Mouse (Mus musculus): ENCODE results near the gene Thap7. TPM values are rescaled to one million over a fixed set of nuclear protein-coding genes. Genes with fewer than 3 reads are reported as not detected.

Gene Thap7
- total and polyA plus RNA-seq, 2 experiments, result 15.1 to 49.2 TPM

GRCm38 (mm10) chr16:17564221-17564620 is 33.3 kb upstream of the Thap7 start:
- Histone ChIP-seq H3K4me1 (ENCODE audit: control insufficient read depth, insufficient read depth, low read length) (no peaks in the 10 kb centered on the region), H3K4me3 (ENCODE audit: insufficient read depth, low read depth, low read length) (no peak overlapping the region), H3K36me3 (ENCODE audit: control insufficient read depth, insufficient read depth, low read length) (no peaks in the 10 kb centered on the region), H3K27me3 (ENCODE audit: control insufficient read depth, insufficient read depth, low read length) (no peaks in the 10 kb centered on the region), H3K9ac (ENCODE audit: low read depth, low read length) (no peak overlapping the region), H3K27ac (replicated peaks; ENCODE audit: insufficient read depth, low read depth, low read length) (no peak overlapping the region), H3K79me2 (ENCODE audit: control insufficient read depth, insufficient read depth, low read length) (no peaks in the 10 kb centered on the region)
- 78% methylated on average over 2 of the region's 2 CpGs for WGBS
- no peak for DNase-seq (ENCODE audit: extremely low read depth, low read depth, low spot score)
- no peak for TF ChIP-seq CTCF (IDR thresholded peaks at IDR 0.05; ENCODE audit: low read depth, low read length)
- TF ChIP-seq POLR2A (IDR thresholded peaks at IDR 0.05; ENCODE audit: extremely low read depth, insufficient read depth, low read length), result no peak

GRCm38 (mm10) chr16:17563580-17563979 is 32.6 kb upstream of the Thap7 start:
- DNase-seq (ENCODE audit: extremely low read depth, low read depth, low spot score), result no peak
- Histone ChIP-seq H3K79me2 (ENCODE audit: control insufficient read depth, insufficient read depth, low read length) (no peaks in the 10 kb centered on the region), H3K36me3 (ENCODE audit: control insufficient read depth, insufficient read depth, low read length) (no peaks in the 10 kb centered on the region), H3K27me3 (ENCODE audit: control insufficient read depth, insufficient read depth, low read length) (0 out of 2 replicates have a peak, but pooled peaks cover 2% of the 10 kb centered on the region), H3K4me1 (ENCODE audit: control insufficient read depth, insufficient read depth, low read length) (no peaks in the 10 kb centered on the region), H3K9ac (ENCODE audit: low read depth, low read length) (no peak overlapping the region), H3K27ac (replicated peaks; ENCODE audit: insufficient read depth, low read depth, low read length) (no peak overlapping the region), H3K4me3 (ENCODE audit: insufficient read depth, low read depth, low read length) (no peak overlapping the region)
- TF ChIP-seq POLR2A (IDR thresholded peaks at IDR 0.05; ENCODE audit: extremely low read depth, insufficient read depth, low read length), result no peak
- TF ChIP-seq CTCF (IDR thresholded peaks at IDR 0.05; ENCODE audit: low read depth, low read length), result no peak
- 10% methylated on average over 1 of the region's 1 CpGs for WGBS

DNA sequence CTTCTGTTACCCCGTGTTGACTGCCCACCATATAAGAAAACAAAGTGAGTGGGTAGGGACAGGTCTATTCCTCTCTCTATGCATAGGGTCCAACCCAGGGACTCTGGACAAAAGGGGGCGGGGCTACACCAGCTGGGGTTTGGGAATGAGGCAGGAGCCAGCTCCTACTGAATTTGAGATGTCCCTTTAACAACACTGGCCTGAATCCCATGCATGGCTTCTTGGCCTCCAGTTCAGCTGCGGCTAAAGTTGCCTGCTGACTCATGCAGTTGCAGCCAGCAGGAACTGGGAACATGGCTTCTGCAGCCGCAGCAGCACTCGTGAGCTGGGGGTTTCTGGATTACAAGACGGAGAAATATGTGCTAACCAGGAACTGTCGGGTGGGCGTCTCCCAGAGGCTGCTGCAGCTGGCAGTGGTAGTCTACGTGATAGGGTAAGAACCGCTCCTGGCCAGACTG is 30.8 kb upstream of the Thap7 start, which contains the start of gene P2rx6:
Gene P2rx6 (plus strand): TSS at position 135 of the 458 bp plus-strand sequence.
- 14% methylated on average over 10 of the region's 10 CpGs for WGBS
- Histone ChIP-seq H3K36me3 (ENCODE audit: control insufficient read depth, insufficient read depth, low read length) (no peaks in the 10 kb centered on the region), H3K27ac (replicated peaks; ENCODE audit: insufficient read depth, low read depth, low read length) (no peak within 1 kb of the TSS), H3K79me2 (ENCODE audit: control insufficient read depth, insufficient read depth, low read length) (no peaks in the 10 kb centered on the region), H3K4me3 (ENCODE audit: insufficient read depth, low read depth, low read length) (no peak within 1 kb of the TSS), H3K9ac (ENCODE audit: low read depth, low read length) (no peak within 1 kb of the TSS), H3K27me3 (ENCODE audit: control insufficient read depth, insufficient read depth, low read length) (0 out of 2 replicates have a peak, but pooled peaks cover 2% of the 10 kb centered on the region), H3K4me1 (ENCODE audit: control insufficient read depth, insufficient read depth, low read length) (no peaks in the 10 kb centered on the region)
- DNase-seq (ENCODE audit: extremely low read depth, low read depth, low spot score), result no peak
- TF ChIP-seq POLR2A (IDR thresholded peaks at IDR 0.05; ENCODE audit: extremely low read depth, insufficient read depth, low read length) (no peak), CTCF (IDR thresholded peaks at IDR 0.05; ENCODE audit: low read depth, low read length) (no peak)

DNA sequence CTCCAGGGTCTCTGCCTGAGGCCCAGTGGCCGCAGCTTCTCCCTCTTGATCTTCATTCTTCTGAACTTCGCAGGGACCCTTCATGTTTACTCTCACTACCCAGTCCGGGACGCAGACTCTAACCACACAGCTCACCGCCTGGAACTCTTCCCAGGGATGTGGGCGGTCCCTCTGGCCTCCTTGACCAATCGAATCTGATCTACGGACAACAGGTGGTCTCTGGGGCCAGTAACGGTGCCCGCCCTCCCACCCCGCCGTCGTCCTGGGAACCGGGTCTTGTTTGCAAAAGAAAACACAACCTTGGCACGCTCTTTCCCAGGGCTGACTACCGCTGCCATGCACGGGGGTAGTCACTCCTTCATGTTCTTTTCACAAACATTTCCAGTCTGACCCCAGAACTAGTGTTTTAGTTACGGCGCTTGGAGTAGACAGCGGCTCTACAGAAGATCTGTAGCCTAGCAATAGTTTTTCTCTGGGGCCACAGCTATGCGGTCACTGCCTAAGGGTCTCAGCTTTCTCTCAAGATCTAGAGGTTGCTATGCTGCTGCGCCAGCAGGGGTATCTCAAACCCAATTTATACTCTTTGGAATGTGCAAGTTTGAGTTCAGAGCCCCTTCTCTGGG is 30.3 kb upstream of the Thap7 start, which contains the start of gene Lrrc74b:
Gene Lrrc74b (minus strand): TSS at position 120 of the 623 bp plus-strand sequence.
- no peaks in the 10 kb centered on the region for H3K36me3 ChIP-seq (ENCODE audit: control insufficient read depth, insufficient read depth, low read length)
- no peak within 1 kb of the TSS for H3K27ac ChIP-seq (replicated peaks; ENCODE audit: insufficient read depth, low read depth, low read length)
- DNase-seq (ENCODE audit: extremely low read depth, low read depth, low spot score), result no peak
- 0 out of 2 replicates have a peak, but pooled peaks cover 2% of the 10 kb centered on the region for H3K27me3 ChIP-seq (ENCODE audit: control insufficient read depth, insufficient read depth, low read length)
- no peak for TF ChIP-seq POLR2A (IDR thresholded peaks at IDR 0.05; ENCODE audit: extremely low read depth, insufficient read depth, low read length)
- no peaks in the 10 kb centered on the region for H3K79me2 ChIP-seq (ENCODE audit: control insufficient read depth, insufficient read depth, low read length)
- H3K9ac ChIP-seq (ENCODE audit: low read depth, low read length), result no peak within 1 kb of the TSS
- H3K4me1 ChIP-seq (ENCODE audit: control insufficient read depth, insufficient read depth, low read length), result no peaks in the 10 kb centered on the region
- WGBS, result 11% methylated on average over 22 of the region's 22 CpGs
- H3K4me3 ChIP-seq (ENCODE audit: insufficient read depth, low read depth, low read length), result no peak within 1 kb of the TSS

DNA sequence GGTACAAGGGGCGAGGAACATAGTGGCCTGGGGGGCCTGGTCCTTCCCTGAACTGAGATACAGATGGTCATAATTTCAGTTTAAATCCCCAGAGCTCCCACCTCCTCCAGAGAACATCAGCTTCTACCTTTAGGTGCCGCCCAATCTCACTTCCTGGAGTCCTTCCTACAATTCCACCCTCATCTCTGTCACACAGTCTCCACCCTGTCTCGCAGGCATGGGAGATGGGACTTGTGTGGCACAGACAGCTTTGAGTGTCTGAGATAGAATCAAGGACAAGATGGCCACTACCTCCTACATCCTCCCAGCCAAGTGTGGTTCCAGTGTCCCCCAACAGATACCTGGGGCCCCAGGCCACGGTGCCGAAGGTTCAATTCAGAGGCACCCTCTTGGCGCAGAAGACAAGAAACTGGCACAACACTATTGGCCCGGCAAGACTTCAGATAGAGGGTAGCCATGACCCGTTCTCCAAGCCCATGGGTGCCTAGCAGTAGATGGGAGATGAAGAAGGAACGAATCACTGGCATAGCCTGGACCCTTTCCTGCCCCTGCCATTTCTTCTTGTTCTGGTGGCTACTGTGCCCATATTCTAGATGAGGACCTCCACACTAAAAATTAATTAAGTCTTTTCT is 28.6 kb upstream of the Thap7 start:
- DNase-seq (ENCODE audit: extremely low read depth, low read depth, low spot score), result no peak
- Histone ChIP-seq H3K27ac (replicated peaks; ENCODE audit: insufficient read depth, low read depth, low read length) (no peak overlapping the region), H3K36me3 (ENCODE audit: control insufficient read depth, insufficient read depth, low read length) (no peaks in the 10 kb centered on the region), H3K9ac (ENCODE audit: low read depth, low read length) (no peak overlapping the region), H3K79me2 (ENCODE audit: control insufficient read depth, insufficient read depth, low read length) (no peaks in the 10 kb centered on the region), H3K27me3 (ENCODE audit: control insufficient read depth, insufficient read depth, low read length) (0 out of 2 replicates have a peak, but pooled peaks cover 2% of the 10 kb centered on the region), H3K4me3 (ENCODE audit: insufficient read depth, low read depth, low read length) (no peak overlapping the region), H3K4me1 (ENCODE audit: control insufficient read depth, insufficient read depth, low read length) (no peaks in the 10 kb centered on the region)
- 82% methylated on average over 9 of the region's 9 CpGs for WGBS
- TF ChIP-seq POLR2A (IDR thresholded peaks at IDR 0.05; ENCODE audit: extremely low read depth, insufficient read depth, low read length) (no peak), CTCF (IDR thresholded peaks at IDR 0.05; ENCODE audit: low read depth, low read length) (no peak)

DNA sequence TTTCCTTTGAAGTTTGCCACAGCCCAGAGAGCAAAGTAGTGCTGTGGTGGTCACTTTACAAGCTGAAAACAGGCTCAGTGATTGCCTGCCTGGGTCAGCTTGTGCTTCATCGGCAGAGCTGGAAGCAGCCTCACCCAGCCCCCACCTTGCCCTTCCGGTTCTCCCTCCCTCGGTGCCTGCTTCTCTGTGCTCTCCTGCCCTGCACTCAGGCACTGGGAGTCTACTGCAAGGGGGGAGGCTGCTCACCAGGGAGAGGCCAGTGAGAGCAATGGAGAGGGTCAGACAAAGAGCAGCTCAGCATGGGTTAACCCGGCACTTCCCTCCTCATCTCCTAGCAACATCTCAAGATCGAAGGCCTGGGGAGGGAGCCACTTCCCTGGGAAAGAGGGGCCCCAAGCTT is 27.9 kb upstream of the Thap7 start:
- Histone ChIP-seq H3K9ac (ENCODE audit: low read depth, low read length) (no peak overlapping the region), H3K36me3 (ENCODE audit: control insufficient read depth, insufficient read depth, low read length) (no peaks in the 10 kb centered on the region), H3K27me3 (ENCODE audit: control insufficient read depth, insufficient read depth, low read length) (0 out of 2 replicates have a peak, but pooled peaks cover 2% of the 10 kb centered on the region), H3K4me1 (ENCODE audit: control insufficient read depth, insufficient read depth, low read length) (no peaks in the 10 kb centered on the region), H3K27ac (replicated peaks; ENCODE audit: insufficient read depth, low read depth, low read length) (no peak overlapping the region), H3K79me2 (ENCODE audit: control insufficient read depth, insufficient read depth, low read length) (no peaks in the 10 kb centered on the region), H3K4me3 (ENCODE audit: insufficient read depth, low read depth, low read length) (no peak overlapping the region)
- no peak for TF ChIP-seq CTCF (IDR thresholded peaks at IDR 0.05; ENCODE audit: low read depth, low read length)
- no peak for TF ChIP-seq POLR2A (IDR thresholded peaks at IDR 0.05; ENCODE audit: extremely low read depth, insufficient read depth, low read length)
- WGBS, result 8% methylated on average over 5 of the region's 5 CpGs
- no peak for DNase-seq (ENCODE audit: extremely low read depth, low read depth, low spot score)
